Mouse (Mus musculus): ENCODE measurements at regions not wholly inside any gene's neighbourhood (a gene's known extent, or its start where the extent isn't known, plus 50 kb on each side); places are given as distances from the start of the nearest gene placed in this dataset.

DNA sequence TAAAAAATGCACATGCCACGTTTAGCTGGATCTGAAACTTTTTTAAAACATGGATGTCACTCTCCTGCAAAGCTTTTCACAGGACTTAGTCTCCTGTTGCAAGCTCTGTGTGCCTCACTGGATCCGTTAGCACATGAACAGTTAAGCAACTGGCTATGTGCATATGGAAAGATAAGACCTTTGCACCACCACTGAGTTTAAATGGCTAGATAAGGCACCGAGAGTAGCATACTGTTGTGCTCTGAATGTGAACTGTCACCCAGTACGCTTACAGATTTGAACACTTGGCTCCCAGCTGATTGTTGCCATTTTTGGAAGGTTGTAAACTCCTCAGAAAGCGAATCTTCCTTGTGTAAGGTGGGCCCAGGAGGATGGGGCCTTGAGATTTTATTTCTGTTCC lies 151.4 kb upstream of the Cadm1 start:
- no peak for ATAC-seq (replicated peaks; ENCODE audit: low FRiP score, poor library complexity, severe bottlenecking)

DNA sequence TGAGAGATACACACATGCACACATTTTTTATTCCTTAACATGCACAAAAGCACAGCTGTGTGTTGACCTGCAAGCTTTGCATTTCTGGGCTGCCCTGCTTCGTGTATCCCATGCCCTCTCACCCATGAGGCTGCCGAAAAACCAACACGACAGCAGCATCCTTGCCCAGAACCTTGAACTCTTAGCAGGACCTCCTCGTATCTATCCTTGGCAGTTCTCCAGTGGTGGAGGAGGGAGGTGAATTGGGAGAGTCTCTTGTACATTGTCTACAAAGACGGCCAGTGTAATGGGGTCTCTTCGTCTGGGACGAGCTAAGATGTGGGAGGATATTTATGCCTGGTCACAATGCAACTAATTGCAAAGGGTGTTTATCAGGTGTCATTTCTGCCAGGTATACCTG lies 149.6 kb upstream of the Cadm1 start:
- ATAC-seq (replicated peaks; ENCODE audit: low FRiP score, poor library complexity, severe bottlenecking), result no peak

DNA sequence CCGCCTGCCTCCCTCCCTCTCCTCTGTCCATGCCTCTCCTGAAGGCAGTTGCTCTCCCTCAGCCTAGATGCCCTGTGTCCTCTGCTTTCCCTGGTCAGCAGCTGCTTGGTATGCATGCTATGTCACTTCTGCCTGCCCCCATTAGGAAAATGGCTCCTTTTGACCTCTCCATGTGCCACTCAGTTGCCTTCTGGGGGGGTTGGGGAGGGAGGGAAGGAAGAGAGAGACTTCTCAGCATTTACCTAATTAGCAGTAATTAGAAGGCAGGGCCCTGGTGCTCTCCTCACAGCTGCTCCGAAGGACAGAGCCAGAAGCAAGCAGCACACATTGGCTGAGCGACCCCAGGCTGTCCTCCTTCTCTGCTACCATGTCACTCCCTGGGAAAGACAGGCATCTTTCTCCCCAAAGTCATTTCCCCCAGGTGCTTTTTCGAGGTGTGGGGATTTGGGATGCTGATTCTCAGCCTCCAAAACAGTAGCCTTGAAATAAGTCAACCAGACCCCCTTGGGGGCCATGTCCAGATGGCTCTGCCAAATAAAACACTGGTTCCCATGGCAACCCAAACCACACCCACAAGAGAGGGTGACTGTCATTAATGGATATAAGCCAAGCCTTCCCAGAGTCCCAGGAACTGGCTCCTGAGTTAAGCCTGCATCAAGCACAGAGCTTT lies 145.7 kb upstream of the Cadm1 start:
- no peak for ATAC-seq (replicated peaks; ENCODE audit: low FRiP score, poor library complexity, severe bottlenecking)

DNA sequence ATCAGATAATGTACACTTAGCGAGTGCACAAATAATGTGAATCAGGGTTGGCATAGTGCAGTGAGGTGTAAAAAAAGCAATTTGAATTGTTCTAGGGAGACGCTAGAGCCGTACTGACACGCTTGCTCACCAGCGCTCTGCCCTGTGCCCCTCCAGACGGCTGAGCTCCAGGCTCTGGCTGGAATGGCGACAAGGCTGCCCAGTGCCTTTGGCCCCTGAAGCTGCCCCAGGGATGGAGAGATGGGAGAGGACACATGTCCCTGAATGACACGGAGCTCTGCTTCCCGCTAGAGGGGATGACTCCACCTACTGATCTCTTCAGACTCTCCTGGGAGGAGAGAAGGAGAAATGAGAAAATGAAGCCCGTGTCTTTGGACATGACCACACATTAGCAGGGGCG lies 143.3 kb upstream of the Cadm1 start:
- no peak for ATAC-seq (replicated peaks; ENCODE audit: low FRiP score, poor library complexity, severe bottlenecking)

DNA sequence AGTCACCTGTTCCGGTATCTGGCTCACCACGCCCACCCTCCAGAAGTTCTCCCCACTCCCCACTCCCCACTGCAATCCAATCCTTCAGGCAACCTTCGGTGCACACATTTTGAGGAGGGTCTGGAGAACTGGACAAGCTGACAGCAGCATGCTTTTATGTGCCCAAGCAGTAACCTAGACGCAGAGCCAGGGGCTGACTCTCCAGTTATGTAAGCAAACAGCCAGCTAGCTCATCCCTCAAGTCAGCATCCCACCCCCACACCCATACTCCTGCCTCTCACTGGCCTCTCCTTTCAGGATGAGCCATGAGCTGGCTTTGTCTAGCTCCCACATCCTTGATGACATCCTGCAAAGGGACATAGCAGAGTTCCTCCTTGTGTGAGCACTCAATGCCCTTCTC lies 142.8 kb upstream of the Cadm1 start:
- no peak for ATAC-seq (replicated peaks; ENCODE audit: low FRiP score, poor library complexity, severe bottlenecking)

DNA sequence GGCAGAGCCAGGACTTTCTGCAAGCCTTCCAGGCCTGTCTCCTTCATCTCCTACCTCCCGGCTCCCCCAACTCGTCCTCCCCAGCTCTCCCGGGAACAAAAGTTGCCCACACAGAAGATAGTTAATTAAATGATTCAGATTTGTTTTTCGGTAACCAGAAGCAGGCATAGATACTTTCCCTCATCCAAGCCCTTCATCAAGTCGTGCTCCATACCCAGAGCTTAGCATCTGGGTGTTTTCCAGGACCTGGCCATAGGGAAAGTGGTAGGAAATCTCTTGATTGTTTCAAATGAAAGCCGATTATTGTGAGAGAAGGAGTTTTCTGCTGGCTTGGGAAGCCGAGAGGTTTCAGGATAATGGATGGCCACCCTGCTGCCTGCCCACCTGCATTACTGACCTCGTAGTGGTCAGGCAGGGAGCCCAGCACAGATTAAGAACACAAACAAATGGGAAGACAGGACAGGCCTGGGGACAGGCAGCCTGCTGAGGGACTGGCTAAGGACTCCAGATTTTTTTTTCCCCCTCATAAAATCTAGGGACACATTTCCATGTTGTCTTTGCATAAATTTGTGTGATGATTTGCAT lies 142.2 kb upstream of the Cadm1 start:
- ATAC-seq (replicated peaks; ENCODE audit: low FRiP score, poor library complexity, severe bottlenecking), result no peak

DNA sequence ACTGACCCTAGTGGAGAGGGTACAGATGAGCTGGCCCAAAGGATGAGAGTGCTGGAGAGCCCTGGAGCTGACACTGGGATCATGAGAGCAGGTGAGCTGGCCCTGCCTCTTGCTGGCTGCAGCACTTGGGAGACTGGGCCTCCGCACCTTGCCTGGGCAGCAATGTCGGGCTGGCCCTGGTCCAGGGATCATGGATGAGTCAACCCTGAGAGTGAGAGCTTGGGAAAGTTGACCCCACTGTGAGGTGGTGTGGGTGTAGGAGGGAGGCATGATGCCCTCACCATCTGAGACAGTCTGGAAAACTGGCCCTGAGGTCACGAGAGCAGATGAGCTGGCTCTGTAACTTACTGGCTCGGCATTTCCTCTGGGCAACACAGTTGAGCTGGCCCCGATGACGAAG lies 140.1 kb upstream of the Cadm1 start:
- no peak for ATAC-seq (replicated peaks; ENCODE audit: low FRiP score, poor library complexity, severe bottlenecking)

DNA sequence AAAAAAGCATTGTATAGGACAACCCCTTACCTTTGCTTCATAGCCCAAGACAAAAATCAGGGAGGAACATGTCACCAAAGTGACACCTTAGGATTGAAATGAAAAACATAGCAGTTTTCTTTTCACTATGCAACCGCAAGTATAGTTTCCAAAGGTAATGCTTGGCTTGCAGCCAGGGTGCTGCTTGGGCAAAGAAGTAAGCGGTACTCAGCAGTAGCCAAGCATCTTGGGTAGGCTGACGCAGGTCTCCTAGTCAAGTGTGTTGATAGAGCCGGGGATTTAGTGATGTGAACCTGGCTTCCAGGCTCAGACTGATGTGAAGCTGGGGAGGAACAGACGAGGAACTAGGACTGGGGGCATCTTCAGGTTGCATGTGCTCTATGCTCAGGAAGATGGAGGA lies 138.3 kb upstream of the Cadm1 start:
- no peak for ATAC-seq (replicated peaks; ENCODE audit: low FRiP score, poor library complexity, severe bottlenecking)

DNA sequence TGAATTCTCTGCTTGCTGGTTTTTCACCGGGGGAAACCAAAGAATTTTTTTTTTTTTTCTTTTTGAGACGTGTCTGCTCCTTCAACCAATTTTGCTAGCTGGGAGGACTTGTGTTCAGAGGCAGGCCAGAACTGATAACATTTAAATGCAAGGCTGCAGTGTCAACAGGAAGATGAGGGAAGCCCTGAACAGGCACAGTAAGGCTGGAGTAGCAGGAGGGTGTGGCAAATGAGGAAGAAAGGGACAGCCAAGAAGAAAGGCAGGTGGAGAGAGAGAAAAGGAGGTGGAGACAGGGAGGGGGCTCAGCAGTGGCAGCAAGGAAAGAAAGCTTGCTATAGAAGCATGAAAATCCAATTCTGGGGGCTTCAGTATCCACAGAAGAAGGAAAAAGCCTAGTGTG lies 130.4 kb upstream of the Cadm1 start:
- no peak for ATAC-seq (replicated peaks; ENCODE audit: low FRiP score, poor library complexity, severe bottlenecking)

DNA sequence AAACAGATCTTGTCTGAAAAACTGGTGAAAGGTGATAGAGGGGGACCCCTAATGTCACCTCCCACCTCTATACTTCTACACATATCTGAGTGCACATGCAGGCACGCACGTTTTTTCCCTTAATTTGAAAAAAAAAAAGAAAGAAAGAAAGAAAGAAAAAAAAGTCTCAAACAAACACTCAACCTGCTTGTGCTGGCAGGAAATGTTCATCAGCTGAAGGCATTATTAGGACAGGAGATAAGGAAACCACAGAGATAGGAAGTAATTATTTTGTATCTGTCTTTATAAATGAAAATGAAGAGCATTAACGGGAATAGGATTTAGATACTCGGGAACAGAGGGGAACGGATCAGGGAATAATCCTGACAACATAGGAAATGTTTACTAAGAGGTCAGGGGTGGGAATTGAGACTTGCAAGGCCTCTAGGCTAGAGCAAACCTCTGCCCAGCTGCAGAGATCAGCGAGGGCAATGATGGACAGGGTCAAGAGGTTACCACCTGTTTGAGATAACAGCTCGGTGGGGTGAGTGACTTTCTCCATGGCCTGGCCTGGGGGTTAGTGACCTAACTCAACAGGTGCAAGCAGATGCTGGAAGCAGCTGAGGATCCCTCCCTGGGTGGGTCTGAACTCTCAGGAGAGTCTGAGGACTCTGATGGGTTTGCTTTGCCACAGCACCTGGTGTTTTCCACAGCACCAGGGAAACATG lies 129.7 kb upstream of the Cadm1 start:
- no peak for ATAC-seq (replicated peaks; ENCODE audit: low FRiP score, poor library complexity, severe bottlenecking)

DNA sequence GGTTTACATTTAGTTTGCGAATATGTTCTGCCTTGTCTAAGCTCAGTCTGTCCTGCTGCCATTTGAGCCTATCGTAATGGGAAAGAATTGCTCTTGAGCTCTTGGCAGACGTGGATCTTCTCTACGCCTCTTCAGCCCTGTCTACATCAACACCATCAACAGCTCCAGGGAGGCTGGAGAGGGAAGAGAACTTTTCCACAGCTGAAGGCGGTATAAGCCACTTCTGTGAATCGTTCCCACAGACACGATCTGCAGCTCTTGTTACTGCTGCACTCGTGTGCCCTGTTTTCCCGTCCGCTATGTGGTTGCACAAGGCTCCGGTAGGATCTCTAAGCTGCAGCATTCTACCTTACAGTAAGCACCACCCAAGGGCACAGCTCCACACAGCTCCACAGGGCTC lies 128.5 kb upstream of the Cadm1 start:
- no peak for ATAC-seq (replicated peaks; ENCODE audit: low FRiP score, poor library complexity, severe bottlenecking)

DNA sequence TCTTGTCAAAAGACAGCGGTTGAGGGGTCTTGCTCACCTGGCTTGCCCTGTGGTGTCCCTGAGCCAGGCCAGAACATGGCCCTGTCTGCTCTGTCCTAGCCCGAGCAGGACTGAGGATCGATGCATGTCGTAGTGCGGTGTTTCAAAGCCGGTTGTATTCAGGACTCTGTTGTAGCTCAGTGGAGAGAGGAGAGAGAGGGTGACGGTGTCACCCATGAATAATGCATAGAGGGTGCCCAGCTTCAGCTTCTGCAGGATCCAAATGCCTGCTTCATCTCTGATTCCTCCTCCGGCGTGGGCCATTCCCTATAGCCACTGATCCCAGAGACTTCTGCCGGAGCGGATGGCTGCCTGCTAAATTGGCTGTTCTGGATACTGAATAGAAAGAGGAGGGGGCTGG lies 126.7 kb upstream of the Cadm1 start:
- ATAC-seq (replicated peaks; ENCODE audit: low FRiP score, poor library complexity, severe bottlenecking), result no peak

DNA sequence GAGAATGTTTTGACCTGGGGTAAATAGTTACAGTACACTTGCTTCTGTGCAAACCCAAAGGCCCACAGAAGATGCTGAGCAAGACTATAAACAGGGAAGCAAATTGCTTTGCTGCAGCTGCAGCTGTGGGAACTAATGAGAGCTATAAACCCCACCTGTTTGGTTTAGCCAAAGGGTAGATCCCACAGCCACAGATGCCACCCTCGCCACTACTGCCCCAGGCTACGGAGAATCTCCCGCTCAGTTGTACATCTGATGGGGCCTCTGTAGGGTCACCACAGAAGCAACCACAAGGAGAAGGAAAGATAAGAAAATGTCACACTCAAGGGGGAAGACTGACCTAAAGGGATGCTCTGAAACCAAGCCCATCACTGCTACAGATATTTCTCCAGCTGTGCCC lies 125.2 kb upstream of the Cadm1 start:
- no peak for ATAC-seq (replicated peaks; ENCODE audit: low FRiP score, poor library complexity, severe bottlenecking)

DNA sequence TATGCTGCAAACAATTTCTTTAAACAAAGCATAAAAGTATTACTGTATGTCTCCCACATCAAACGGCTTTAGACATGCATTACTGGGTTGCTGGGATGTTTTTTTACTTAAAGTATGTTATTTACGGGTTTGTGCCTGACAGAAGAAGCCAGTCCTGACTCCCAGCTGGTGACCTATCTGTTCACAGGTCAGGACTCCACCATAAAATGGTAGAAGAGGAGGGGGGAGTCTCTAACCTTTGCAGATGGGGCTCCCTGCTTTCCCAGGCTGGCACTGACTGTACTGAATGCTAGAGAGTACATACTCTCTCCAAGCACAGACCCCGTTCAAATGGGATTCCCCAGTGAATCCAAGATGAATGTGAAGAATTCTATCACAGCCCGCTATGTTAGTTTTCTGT lies 124.4 kb upstream of the Cadm1 start:
- no peak for ATAC-seq (replicated peaks; ENCODE audit: low FRiP score, poor library complexity, severe bottlenecking)

DNA sequence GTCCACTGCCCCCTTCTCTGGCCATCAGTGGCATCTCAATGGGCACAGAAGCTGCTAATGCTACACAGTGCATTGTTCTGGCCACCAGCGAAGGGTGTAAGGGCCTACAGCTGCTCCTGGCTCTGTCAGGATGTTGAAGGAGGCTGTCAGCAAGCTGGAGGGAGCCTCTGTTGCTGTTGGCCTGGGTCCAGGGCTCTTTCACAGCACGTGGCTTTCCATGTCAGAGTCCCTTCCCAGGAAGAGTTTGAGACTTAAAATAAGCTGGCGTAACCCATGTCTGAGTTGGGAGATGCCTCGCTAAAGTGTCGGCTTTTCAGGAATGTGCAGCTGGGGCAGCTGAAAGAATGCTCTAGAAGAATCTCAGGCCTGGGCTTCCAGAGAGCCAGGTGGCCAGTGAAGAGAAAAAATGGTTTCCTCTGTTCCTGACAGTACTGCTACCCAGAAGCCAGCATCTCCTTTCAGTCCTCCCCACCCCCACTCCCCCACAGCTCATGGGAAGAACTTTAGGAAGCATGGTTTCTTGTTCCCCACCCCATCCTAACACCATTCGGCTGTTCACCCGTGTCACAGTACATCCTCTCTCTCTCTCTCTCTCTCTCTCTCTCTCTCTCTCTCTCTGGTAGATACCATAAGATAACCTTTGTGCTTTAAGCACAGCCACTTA lies 122.8 kb upstream of the Cadm1 start:
- ATAC-seq (replicated peaks; ENCODE audit: low FRiP score, poor library complexity, severe bottlenecking), result no peak

DNA sequence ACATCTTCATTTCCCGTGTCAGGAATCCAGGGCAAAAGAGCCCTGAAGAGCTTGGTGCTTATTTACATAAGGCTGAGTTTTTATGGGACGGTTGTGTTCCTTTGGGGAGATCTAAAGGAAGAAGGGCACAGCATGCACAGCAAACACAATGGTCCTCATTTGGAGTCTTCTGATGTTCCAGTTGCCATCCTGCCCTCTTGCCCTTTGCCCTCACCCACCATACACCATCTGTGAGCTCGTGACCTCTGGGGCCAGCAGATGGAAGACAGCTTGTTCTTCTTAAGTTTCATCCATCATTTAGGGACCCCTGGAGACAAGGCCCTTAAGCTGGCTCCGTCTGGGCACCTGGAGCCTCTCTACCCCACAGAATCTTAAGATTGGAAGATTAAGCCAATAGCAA lies 121.9 kb upstream of the Cadm1 start:
- ATAC-seq (replicated peaks; ENCODE audit: low FRiP score, poor library complexity, severe bottlenecking), result no peak

DNA sequence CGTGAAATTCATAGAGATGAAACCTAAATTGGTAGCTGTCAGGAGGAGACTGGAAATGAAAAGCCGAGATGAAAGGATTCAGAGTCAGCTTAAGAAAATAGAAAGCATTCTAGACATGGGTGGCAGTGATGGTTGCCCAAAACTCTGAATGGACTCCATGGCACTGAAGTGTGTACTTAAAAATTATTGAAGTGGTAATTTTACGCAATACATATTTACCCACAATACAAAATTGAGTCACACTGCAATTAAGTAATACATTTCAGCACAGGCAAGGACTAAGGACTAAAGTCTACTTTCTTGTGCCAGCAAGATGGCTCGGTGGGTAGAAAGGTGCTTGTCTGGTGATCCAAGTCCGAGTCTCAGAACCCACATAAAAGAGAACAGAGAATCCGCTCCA lies 120.4 kb upstream of the Cadm1 start:
- no peak for ATAC-seq (replicated peaks; ENCODE audit: low FRiP score, poor library complexity, severe bottlenecking)

DNA sequence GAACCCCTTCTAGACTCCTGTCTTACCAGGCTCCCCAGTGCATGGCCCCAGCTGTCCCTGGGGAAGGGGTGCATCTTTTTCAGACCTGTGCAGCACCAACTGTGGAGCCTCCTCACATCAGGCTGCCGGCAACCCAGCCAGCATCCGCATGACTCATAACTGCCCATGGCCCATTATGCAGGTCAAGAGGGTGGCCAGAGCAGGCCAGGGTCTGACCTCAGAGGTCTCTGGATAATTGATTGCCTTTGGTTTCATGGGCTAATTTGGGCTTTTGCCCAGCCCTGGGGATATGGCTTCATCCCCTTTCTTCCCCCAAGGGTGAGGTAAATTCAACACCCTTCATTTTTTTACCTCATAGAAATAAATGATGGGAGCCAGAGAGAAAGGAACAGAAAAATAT lies 117.2 kb upstream of the Cadm1 start:
- no peak for ATAC-seq (replicated peaks; ENCODE audit: low FRiP score, poor library complexity, severe bottlenecking)

DNA sequence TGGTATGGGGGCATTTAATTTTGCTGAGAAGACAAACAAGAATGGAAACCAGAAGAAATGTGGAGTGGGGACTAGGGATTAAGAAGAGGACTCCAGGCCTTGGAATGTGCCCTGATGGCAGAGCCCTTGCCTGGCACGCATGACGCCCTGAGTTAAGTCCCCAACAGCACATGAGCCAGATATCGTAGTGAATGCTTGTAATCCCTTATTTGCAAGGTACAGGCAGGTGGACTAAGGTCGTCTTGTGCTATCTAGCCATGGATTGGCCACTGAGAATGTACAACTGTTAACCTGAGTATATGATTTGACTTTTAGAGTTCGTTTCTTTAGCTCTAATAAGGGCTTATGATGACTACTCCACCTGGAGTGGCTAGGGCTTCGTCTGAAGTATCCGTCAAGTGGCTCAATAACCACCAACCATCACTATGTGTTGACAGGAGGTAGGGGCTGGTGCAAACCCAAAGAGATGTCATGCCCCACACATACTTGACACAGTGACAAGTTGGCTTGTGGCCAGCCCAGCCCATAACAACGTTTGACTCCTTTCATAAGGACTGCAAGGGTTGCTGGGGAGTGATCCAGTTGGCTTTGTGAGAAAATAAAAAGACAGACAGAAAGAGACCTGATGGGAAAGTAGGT lies 115.5 kb upstream of the Cadm1 start:
- ATAC-seq (replicated peaks; ENCODE audit: low FRiP score, poor library complexity, severe bottlenecking), result no peak

DNA sequence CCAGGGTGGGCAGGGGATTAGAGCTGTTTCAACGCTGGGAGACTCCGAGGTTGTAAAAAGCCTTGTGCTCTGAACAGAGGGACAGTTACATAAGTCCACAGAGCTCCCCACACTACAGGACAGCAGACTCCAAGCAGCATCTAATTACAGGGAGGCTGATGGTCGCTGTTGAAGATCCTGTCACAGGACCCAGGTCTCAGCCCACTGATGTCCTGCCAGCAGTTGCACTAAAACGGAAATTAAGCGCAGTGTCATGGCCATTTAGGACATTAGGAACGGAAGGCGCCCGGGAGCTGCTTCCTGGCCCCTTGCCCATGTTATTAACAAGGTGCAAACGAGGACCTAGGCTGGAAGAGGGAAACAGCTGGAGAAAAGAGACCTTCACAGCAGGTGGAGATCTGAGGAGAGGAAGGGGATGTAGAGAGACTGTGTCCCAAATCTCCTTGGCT lies 107.8 kb upstream of the Cadm1 start:
- no peak for ATAC-seq (replicated peaks; ENCODE audit: low FRiP score, poor library complexity, severe bottlenecking)
